Mouse (Mus musculus) layer of hippocampus, adult 6 months (tissue): ENCODE measurements around the gene Mmachc. TPM values are rescaled to one million over a fixed set of nuclear protein-coding genes. Genes with fewer than 3 reads are reported as not detected.

Source experiments
- long read RNA-seq, 2 experiments: library from polyadenylated mRNA; unstranded; transcript quantifications; one replicate each; pipeline ENCODE4 v2.0.0; 2019 to 2020
- polyA plus RNA-seq: library from polyadenylated mRNA; unstranded; fragments of <200 nt; fragmentation: Nextera tagmentation; gene quantifications from 2 replicates; pipeline ENCODE4 v1.2.3, GENCODE M21; 2021

Mmachc gene
- polyA plus RNA-seq, result 10.3 and 13.6 TPM in 2 replicates
- long read RNA-seq, experiment 1, transcript Mmachc-201 (4 exons, 2,106 nt), result major isoform, 11 of 11 reads
- long read RNA-seq, experiment 1, partial matches to known transcripts, result 0 of 11 reads
- long read RNA-seq, experiment 1, other reads (novel, unspliced or antisense), result 0 of 11 reads
- long read RNA-seq, experiment 2, transcript Mmachc-201 (4 exons, 2,106 nt), result major isoform, 27 of 30 reads
- long read RNA-seq, experiment 2, partial matches to known transcripts, result 1 of 30 reads
- long read RNA-seq, experiment 2, other reads (novel, unspliced or antisense), result 2 of 30 reads

GRCm38 (mm10) chr4:116708201-116708764 is at the start of gene Mmachc, which contains the start of gene Ccdc163:
Gene Mmachc, minus strand, starts transcription at chr4:116708406.
Gene Ccdc163, plus strand, starts transcription at chr4:116708509.

GRCm38 (mm10) chr4:116720343-116721097 is 12.3 kb upstream of the Mmachc start, which contains the start of gene Tesk2:
Gene Tesk2, plus strand, starts transcription at chr4:116720948.

GRCm38 (mm10) chr4:116685402-116686061 is 22.7 kb downstream of the Mmachc start, which contains the start of gene Prdx1:
Gene Prdx1, plus strand, starts transcription at chr4:116685544.

Other genes starting within 250 kb of the Mmachc start
- gene Mast2, start 244.2 kb downstream of the Mmachc start, polyA plus RNA-seq, result 9.2 and 9.7 TPM in 2 replicates
- 2.5 and 3.9 TPM in 2 replicates for gene Ipp, start 200.9 kb downstream of the Mmachc start, polyA plus RNA-seq
- 4.8 and 5.9 TPM in 2 replicates for gene Tmem69, start 152.5 kb downstream of the Mmachc start, polyA plus RNA-seq
- gene Gpbp1l1, start 150.7 kb downstream of the Mmachc start, polyA plus RNA-seq, result 3.2 and 4.1 TPM in 2 replicates
- 1.5 and 1.6 TPM in 2 replicates for gene Ccdc17, start 111.8 kb downstream of the Mmachc start, polyA plus RNA-seq
- gene Nasp, start 80.5 kb downstream of the Mmachc start, polyA plus RNA-seq, result 4.6 and 4.9 TPM in 2 replicates
- gene Akr1a1, start 56.7 kb downstream of the Mmachc start, polyA plus RNA-seq, result 568 and 595 TPM in 2 replicates
- 629 and 803 TPM in 2 replicates for gene Prdx1, start 22.9 kb downstream of the Mmachc start, polyA plus RNA-seq
- 1.7 and 2.1 TPM in 2 replicates for gene Ccdc163, start 103 bp upstream of the Mmachc start, polyA plus RNA-seq
- gene Tesk2, start 12.5 kb upstream of the Mmachc start, polyA plus RNA-seq, result 1.9 and 2.0 TPM in 2 replicates
- gene Toe1, start 99.2 kb upstream of the Mmachc start, polyA plus RNA-seq, result 10.1 TPM in 2 replicates
- gene Mutyh, start 99.3 kb upstream of the Mmachc start, polyA plus RNA-seq, result 0.97 and 1.1 TPM in 2 replicates
- gene Hpdl, start 113.3 kb upstream of the Mmachc start, polyA plus RNA-seq, result 4.5 and 5.4 TPM in 2 replicates
- 0.87 and 0.93 TPM in 2 replicates for gene Zswim5, start 169.0 kb upstream of the Mmachc start, polyA plus RNA-seq